Mouse (Mus musculus) E14TG2a.4 (cell line): ENCODE data around the gene Cfap97d1.

Experiments used
- CTCF ChIP-seq: conservative IDR thresholded peaks from 2 replicates; pipeline ENCODE4 v1.5.1; 2014; ENCODE audit warnings: low read length
- NANOG ChIP-seq: IDR thresholded peaks from 2 replicates; pipeline ENCODE4 v1.6.1; 2014; ENCODE audit warnings: borderline replicate concordance, low read length, mixed read lengths
- POU5F1 ChIP-seq: IDR thresholded peaks from 2 replicates; pipeline ENCODE4 v1.6.1; 2014; ENCODE audit warnings: low read length, borderline replicate concordance

- no peak for TF ChIP-seq CTCF
- no peak for TF ChIP-seq POU5F1
- TF ChIP-seq NANOG = no peak
These were observed 24.3 kb downstream of the Cfap97d1 start for GRCm38 (mm10) chr11:102008372-102008771.
